Mouse (Mus musculus): ENCODE results near the gene Zfp524. TPM values are rescaled to one million over a fixed set of nuclear protein-coding genes. Genes with fewer than 3 reads are reported as not detected.
A peak's percentile ranks its signal among the peaks of the same experiment; 100 is the strongest.

Zfp524 gene
- polyA plus RNA-seq, 2 experiments, result 8.9 to 9.5 TPM

GRCm38 (mm10) chr7:5053456-5054179 is 39.4 kb downstream of the Zfp524 start:
- H3K27me3 ChIP-seq (ENCODE audit: control insufficient read depth, insufficient read depth, low read length), result peaks cover 93% of the 10 kb centered on the region

GRCm38 (mm10) chr7:5056651-5057263 is 42.5 kb downstream of the Zfp524 start:
- no peak overlapping the region for H3K9ac ChIP-seq (replicated peaks)
- TF ChIP-seq EP300 (IDR thresholded peaks at IDR 0.05; ENCODE audit: low read depth), result no peak
- TF ChIP-seq CTCF (IDR thresholded peaks at IDR 0.05; ENCODE audit: low read depth), result no peak
- H3K4me2 ChIP-seq (ENCODE audit: low read depth), result peak overlapping the region; percentile 19
- peaks cover 71% of the 10 kb centered on the region for H3K27me3 ChIP-seq (ENCODE audit: control insufficient read depth, insufficient read depth, low read length)
- peaks cover 2 to 4% of the 10 kb centered on the region in 2 experiments; a peak in 2 of 4 replicates for H3K4me1 ChIP-seq (replicated peaks; ENCODE audit: control insufficient read depth in 2 of 2, insufficient read depth in 2 of 2, low read length in 1 of 2)
- ATAC-seq (ENCODE audit: insufficient read depth) (no peak), DNase-seq (ENCODE audit: low read depth in 3 of 3, low spot score in 3 of 3) (no peak)
- H3K9me3 ChIP-seq (ENCODE audit: control insufficient read depth, low read length), result no peaks in the 10 kb centered on the region
- no peaks in the 10 kb centered on the region for H3K36me3 ChIP-seq (replicated peaks; ENCODE audit: control insufficient read depth, insufficient read depth, low read depth)
- H3K27ac ChIP-seq, result no peak overlapping the region
- H3K4me3 ChIP-seq (ENCODE audit: insufficient read depth in 1 of 2, low read depth in 2 of 2, low read length in 2 of 2), result peak overlapping the region in 1 of 2 experiments; percentile 2; a peak in 2 of 4 replicates
- WGBS (ENCODE audit: insufficient replicate concordance), result 6% methylated on average over 55 of the region's 55 CpGs

More at GRCm38 (mm10) chr7:5053456-5054179, 39.4 kb downstream of the Zfp524 start:
- TF ChIP-seq EP300 (IDR thresholded peaks at IDR 0.05; ENCODE audit: low read depth) (no peak), CTCF (IDR thresholded peaks at IDR 0.05; ENCODE audit: low read depth) (no peak)
- Histone ChIP-seq H3K9me3 (ENCODE audit: control insufficient read depth, low read length) (no peaks in the 10 kb centered on the region), H3K4me1 (replicated peaks; ENCODE audit: control insufficient read depth in 2 of 2, insufficient read depth in 2 of 2, low read length in 1 of 2) (peaks cover 0 to 7% of the 10 kb centered on the region in 2 experiments; a peak in 2 of 4 replicates), H3K36me3 (replicated peaks; ENCODE audit: control insufficient read depth, insufficient read depth, low read depth) (no peaks in the 10 kb centered on the region), H3K9ac (replicated peaks) (no peak overlapping the region), H3K4me2 (ENCODE audit: low read depth) (peak overlapping the region; percentile 38), H3K4me3 (ENCODE audit: insufficient read depth in 1 of 2, low read depth in 2 of 2, low read length in 2 of 2) (peak overlapping the region; percentile 20 to 36; a peak in 3 of 4 replicates), H3K27ac (no peak overlapping the region)
- WGBS (ENCODE audit: insufficient replicate concordance), result 9% methylated on average over 32 of the region's 32 CpGs
- DNase-seq (ENCODE audit: low read depth in 3 of 3, low spot score in 3 of 3), result no peak
- no peak for ATAC-seq (ENCODE audit: insufficient read depth)

GRCm38 (mm10) chr7:5057381-5057780 is 43.2 kb downstream of the Zfp524 start:
- Histone ChIP-seq H3K27ac (no peak overlapping the region), H3K4me2 (ENCODE audit: low read depth) (no peak overlapping the region), H3K36me3 (replicated peaks; ENCODE audit: control insufficient read depth, insufficient read depth, low read depth) (no peaks in the 10 kb centered on the region), H3K27me3 (ENCODE audit: control insufficient read depth, insufficient read depth, low read length) (peaks cover 64% of the 10 kb centered on the region), H3K9me3 (ENCODE audit: control insufficient read depth, low read length) (no peaks in the 10 kb centered on the region), H3K4me3 (ENCODE audit: insufficient read depth in 1 of 2, low read depth in 2 of 2, low read length in 2 of 2) (no peak overlapping the region), H3K4me1 (replicated peaks; ENCODE audit: control insufficient read depth in 2 of 2, insufficient read depth in 2 of 2, low read length in 1 of 2) (peaks cover 0 to 2% of the 10 kb centered on the region in 2 experiments; a peak in 2 of 4 replicates), H3K9ac (replicated peaks) (no peak overlapping the region)
- DNase-seq (ENCODE audit: low read depth in 3 of 3, low spot score in 3 of 3) (no peak), ATAC-seq (ENCODE audit: insufficient read depth) (no peak)
- 30% methylated on average over 8 of the region's 8 CpGs for WGBS (ENCODE audit: insufficient replicate concordance)
- TF ChIP-seq EP300 (IDR thresholded peaks at IDR 0.05; ENCODE audit: low read depth), result no peak
- TF ChIP-seq CTCF (IDR thresholded peaks at IDR 0.05; ENCODE audit: low read depth), result no peak

- ATAC-seq (ENCODE audit: insufficient read depth) (no peak), DNase-seq (ENCODE audit: low read depth in 3 of 3, low spot score in 3 of 3) (no peak)
- H3K9me3 ChIP-seq (ENCODE audit: control insufficient read depth, low read length), result no peaks in the 10 kb centered on the region
- peak; percentile 66 for TF ChIP-seq CTCF (IDR thresholded peaks at IDR 0.05; ENCODE audit: low read depth)
- no peak for TF ChIP-seq EP300 (IDR thresholded peaks at IDR 0.05; ENCODE audit: low read depth)
- H3K4me3 ChIP-seq (ENCODE audit: insufficient read depth in 1 of 2, low read depth in 2 of 2, low read length in 2 of 2), result no peak overlapping the region
- H3K36me3 ChIP-seq (replicated peaks; ENCODE audit: control insufficient read depth, insufficient read depth, low read depth), result no peaks in the 10 kb centered on the region
- H3K4me1 ChIP-seq (replicated peaks; ENCODE audit: control insufficient read depth in 2 of 2, insufficient read depth in 2 of 2, low read length in 1 of 2), result peaks cover 0 to 2% of the 10 kb centered on the region in 2 experiments; a peak in 2 of 4 replicates
- no peak overlapping the region for H3K27ac ChIP-seq
- H3K27me3 ChIP-seq (ENCODE audit: control insufficient read depth, insufficient read depth, low read length), result peaks cover 60% of the 10 kb centered on the region
- 19% methylated on average over 11 of the region's 11 CpGs for WGBS (ENCODE audit: insufficient replicate concordance)
- H3K4me2 ChIP-seq (ENCODE audit: low read depth), result no peak overlapping the region
- no peak overlapping the region for H3K9ac ChIP-seq (replicated peaks)
Observed at GRCm38 (mm10) chr7:5057804-5058203, 43.6 kb downstream of the Zfp524 start.

- Histone ChIP-seq H3K36me3 (replicated peaks; ENCODE audit: control insufficient read depth, insufficient read depth, low read depth) (no peaks in the 10 kb centered on the region; the same call in 1 of the 2 replicates), H3K27ac (no peak overlapping the region), H3K4me1 (replicated peaks; ENCODE audit: control insufficient read depth in 2 of 2, insufficient read depth in 2 of 2, low read length in 1 of 2) (peaks cover 0 to 7% of the 10 kb centered on the region in 2 experiments; a peak in 3 of 4 replicates), H3K4me2 (ENCODE audit: low read depth) (no peak overlapping the region), H3K27me3 (ENCODE audit: control insufficient read depth, insufficient read depth, low read length) (peaks cover 52% of the 10 kb centered on the region), H3K4me3 (ENCODE audit: insufficient read depth in 1 of 2, low read depth in 2 of 2, low read length in 2 of 2) (no peak overlapping the region), H3K9me3 (ENCODE audit: control insufficient read depth, low read length) (no peaks in the 10 kb centered on the region), H3K9ac (replicated peaks) (no peak overlapping the region)
- DNase-seq (ENCODE audit: low read depth in 3 of 3, low spot score in 3 of 3) (no peak), ATAC-seq (ENCODE audit: insufficient read depth) (no peak)
- WGBS (ENCODE audit: insufficient replicate concordance), result 67% methylated on average over 1 of the region's 1 CpGs
- no peak for TF ChIP-seq EP300 (IDR thresholded peaks at IDR 0.05; ENCODE audit: low read depth)
- no peak for TF ChIP-seq CTCF (IDR thresholded peaks at IDR 0.05; ENCODE audit: low read depth)
Observed at GRCm38 (mm10) chr7:5058631-5059030, 44.4 kb downstream of the Zfp524 start.

Measured in liver, embryonic 14.5 days (tissue).